Mouse (Mus musculus) brain, embryonic 14.5 days (tissue): ENCODE results near the gene Celsr1.

Experiments
- CTCF ChIP-seq: fragments of 200-500 bp; IDR thresholded peaks from 2 replicates; pipeline ENCODE4 v1.5.1; 2012; ENCODE audit warnings: inconsistent platforms, mild to moderate bottlenecking, moderate library complexity, borderline replicate concordance; ENCODE audit not compliant: insufficient read depth, insufficient read length; ENCODE audit errors: extremely low read depth
- POLR2A ChIP-seq: fragments of 200-500 bp; IDR thresholded peaks from 2 replicates; pipeline ENCODE4 v1.6.1; 2012; ENCODE audit warnings: mild to moderate bottlenecking, inconsistent platforms, borderline replicate concordance; ENCODE audit not compliant: poor library complexity, insufficient read depth, insufficient read length, severe bottlenecking; ENCODE audit errors: extremely low read depth

GRCm38 (mm10) chr15:86061848-86062481, 28.4 kb upstream of the Celsr1 start:
- no peak for TF ChIP-seq CTCF
- TF ChIP-seq POLR2A = no peak
